Mouse (Mus musculus): ENCODE results near the gene Mindy3.

The Mindy3 gene

DNA sequence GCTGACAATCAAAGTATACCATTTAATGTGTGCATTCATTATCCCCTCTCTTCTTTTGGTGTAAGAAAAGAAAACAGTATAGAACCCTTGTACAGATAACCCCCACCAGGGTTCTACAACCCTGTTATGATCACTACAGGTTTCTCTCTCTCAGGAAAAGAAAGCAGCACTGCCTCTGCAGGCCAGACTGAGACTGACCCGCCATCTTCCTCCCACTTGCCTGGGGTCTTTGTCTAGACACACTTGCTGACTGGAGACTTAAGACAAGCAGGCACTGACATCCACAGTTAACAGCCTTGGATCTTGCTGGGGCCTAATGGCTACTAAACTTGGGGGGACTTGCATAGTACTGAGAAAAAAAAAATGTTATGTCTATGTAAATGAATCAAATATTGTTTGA is 42.2 kb downstream of the Mindy3 start:
- in situ Hi-C loops (cut with MboI; ENCODE audit: unreplicated experiment in 2 of 2): loop anchor here (10.0 to 25.0 kb wide), 3 partner anchors 222 to 1040 kb away; no protein-coding TSS in a partner anchor

DNA sequence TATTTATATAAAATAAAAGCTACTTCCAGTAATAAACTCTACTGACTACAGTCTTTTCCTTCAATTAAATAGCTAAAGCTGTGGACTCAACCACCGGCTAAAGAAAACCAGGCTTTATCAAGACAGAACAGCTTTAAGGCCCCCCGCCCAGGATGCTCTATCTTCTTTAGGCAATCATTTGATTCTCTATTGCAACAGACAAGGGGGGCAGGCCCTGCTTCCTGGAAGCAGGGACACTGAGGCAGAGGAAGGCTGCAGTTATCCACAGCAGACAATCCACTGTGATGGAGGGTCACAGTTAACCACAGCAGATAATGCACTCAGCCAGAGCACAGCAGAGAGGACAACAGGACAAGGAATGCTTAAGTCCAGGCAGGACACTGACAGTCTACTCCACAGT is 46.4 kb downstream of the Mindy3 start:
- in situ Hi-C loops (cut with MboI; ENCODE audit: unreplicated experiment in 2 of 2): loop anchor here in 1 of 2 experiments (10.0 kb wide), 1 partner anchor 218 kb away; no protein-coding TSS in a partner anchor

DNA sequence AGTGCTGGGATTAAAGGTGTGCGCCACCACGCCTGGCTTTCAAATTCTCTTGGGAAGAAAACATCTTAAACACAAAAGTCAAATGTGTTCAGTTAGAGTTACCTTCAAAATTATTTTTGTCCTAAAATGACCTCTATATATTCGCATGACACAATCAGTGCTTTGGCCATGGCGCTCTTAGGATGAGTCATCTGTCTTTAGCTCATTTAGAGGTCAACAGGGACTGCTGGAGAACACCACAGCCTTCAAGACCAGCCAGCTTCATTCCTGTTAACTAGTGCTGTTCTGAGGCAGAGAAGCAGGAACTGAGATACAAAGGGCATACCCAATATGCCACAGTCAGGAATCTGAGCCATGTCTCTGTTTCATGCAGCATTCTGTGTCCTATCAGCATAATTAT is 47.9 kb downstream of the Mindy3 start:
- in situ Hi-C loops (cut with MboI; ENCODE audit: unreplicated experiment in 2 of 2): loop anchor here in 1 of 2 experiments (10.0 kb wide), 1 partner anchor 217 kb away; no protein-coding TSS in a partner anchor

DNA sequence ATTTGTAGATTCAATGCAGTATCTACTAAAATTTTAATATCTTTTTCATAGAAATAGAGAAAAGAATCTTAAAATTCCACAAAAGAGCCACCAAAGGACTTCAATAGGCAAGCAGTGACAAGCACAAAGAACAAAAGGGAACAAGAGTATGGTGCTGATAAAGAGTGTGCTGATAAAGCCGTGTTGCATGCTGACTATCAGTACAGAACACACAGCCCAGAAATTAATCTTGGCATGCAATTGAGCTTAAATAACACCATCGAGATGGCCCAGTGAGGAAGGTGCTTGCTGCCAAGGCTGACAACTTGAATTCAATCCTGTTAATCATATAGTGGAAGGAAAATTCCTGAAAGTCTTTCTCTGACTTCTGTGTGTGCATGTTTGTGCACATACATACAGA is 50.8 kb downstream of the Mindy3 start:
- in situ Hi-C loops (cut with MboI; ENCODE audit: unreplicated experiment in 2 of 2): no loop called here

DNA sequence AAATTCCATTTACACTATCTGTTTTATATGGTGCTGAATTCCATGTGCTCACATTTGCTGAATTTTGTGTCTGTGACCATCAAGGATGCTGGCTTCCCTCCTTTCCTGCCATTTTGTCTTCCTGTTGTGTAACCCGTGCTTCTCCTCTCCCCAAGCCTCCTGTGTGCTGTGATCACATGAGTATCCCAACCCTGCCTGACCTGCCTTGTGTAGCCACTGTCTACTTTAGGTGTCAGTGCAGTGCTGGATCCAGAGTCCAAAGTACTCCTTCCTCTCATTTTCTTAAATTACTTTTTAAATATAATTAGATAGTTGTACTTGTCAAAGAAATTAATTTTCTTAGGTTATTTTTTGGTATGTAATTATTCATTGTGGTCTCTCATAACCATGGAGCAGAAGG is 51.3 kb downstream of the Mindy3 start:
- in situ Hi-C loops (cut with MboI; ENCODE audit: unreplicated experiment in 2 of 2): no loop called here

DNA sequence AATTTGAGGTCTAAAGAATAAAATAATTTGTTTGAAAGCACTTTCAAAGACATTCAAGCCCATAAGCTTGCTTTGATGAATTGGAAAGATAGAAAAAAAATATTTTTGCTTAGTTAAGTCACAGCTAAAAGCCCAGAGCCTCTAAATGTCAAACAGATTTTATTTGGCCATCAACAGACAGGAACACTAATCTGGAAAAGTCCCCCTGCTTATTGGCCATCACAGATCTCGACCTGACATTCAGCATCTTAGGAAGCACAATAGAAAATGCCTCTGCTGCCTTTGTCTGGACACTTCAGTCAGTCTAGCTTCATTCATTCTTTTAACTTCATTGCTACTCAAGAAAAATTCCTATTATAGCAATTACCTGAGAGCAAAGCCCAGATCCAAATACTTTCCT is 58.0 kb downstream of the Mindy3 start:
- in situ Hi-C loops (cut with MboI; ENCODE audit: unreplicated experiment in 2 of 2): no loop called here

DNA sequence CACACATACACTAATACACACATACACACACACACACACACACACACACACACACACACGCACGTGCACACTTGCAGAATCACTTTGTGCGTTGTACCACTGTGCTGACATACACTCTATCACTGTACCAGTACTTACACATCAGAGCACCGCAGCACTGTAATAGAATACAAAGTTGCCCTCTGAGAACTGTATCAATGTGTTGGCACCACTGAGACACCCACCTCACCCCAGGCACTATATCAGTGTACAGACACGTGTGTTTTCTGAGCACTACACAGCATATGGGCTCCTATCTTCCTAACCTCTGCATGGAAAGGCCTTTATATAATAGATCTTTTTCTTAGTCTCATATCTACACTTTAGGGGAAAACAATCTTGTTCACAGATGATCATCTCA is 64.4 kb downstream of the Mindy3 start:
- in situ Hi-C loops (cut with MboI; ENCODE audit: unreplicated experiment in 2 of 2): no loop called here

DNA sequence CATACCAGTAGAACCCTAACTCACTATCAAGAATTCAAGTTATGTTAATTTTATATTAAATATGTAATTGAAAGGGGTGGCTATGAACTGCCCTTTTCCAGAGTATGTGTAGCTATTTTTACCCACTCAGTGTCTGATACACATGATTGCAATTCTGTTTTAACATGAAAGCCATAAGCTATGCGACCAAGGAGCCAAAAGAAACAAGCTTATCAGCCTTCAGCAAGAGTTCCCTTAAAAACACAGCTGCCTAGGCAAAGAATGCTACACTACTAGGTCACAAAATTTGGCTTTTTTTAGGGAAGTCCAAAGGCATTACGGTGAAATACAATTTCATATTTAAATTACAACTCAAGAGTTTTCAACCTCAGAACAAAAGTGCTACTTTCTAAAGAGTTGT is 70.4 kb downstream of the Mindy3 start:
- in situ Hi-C loops (cut with MboI; ENCODE audit: unreplicated experiment in 2 of 2): no loop called here

DNA sequence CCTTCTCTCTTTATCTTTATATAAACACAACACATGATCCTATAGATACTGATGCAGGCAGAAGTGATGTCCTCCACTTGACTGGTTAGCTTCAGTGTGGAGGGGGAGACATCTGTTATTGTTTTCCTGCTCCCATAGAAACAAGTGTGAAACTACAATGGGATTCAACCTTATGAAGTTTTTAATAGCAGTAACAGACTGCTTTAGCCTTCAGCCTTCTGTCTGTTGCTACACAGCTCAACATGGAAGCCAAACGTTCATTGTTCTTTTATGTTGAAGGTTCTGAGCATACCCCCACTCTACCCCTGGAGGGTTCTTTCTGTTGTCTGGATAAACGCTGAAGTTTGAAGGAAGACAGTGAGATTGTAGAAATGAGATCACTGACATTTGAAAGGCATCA is 87.3 kb downstream of the Mindy3 start:
- in situ Hi-C loops (cut with MboI; ENCODE audit: unreplicated experiment in 2 of 2): no loop called here

DNA sequence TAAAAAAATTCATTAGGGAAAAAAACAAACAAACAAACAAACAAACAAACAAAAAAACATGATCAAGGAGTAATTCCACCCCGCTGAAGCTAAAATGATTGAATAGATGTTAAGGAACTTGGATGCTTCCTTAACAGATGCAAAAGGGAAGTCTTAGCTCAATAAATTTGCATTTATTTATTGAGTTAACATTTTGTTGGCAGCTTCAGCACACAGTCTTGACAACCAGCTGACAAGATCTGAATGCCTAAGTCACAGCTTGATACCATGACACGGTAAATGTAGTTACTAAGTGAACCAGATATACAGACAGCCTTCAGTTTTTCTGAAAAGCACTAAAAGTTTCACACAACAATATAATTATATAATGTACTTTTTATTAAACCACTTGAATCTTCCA is 89.7 kb downstream of the Mindy3 start:
- in situ Hi-C loops (cut with MboI; ENCODE audit: unreplicated experiment in 2 of 2): no loop called here

DNA sequence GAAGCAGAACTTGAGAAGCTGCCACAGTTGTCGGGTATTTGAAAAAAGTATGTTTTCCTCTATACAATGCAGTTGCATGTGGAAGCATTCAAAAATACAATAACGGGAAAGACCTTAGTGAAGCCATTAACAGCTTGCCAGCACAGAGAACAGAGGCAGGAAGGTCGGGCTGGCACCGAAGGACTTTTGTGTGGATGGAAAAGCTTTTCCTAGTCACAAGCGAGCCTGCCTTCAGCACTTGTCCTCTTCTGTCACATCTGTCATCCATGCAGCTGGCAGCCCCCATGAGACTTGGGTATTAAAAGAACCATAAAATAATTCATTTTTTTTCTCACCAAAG is 90.2 kb downstream of the Mindy3 start:
- in situ Hi-C loops (cut with MboI; ENCODE audit: unreplicated experiment in 2 of 2): no loop called here

DNA sequence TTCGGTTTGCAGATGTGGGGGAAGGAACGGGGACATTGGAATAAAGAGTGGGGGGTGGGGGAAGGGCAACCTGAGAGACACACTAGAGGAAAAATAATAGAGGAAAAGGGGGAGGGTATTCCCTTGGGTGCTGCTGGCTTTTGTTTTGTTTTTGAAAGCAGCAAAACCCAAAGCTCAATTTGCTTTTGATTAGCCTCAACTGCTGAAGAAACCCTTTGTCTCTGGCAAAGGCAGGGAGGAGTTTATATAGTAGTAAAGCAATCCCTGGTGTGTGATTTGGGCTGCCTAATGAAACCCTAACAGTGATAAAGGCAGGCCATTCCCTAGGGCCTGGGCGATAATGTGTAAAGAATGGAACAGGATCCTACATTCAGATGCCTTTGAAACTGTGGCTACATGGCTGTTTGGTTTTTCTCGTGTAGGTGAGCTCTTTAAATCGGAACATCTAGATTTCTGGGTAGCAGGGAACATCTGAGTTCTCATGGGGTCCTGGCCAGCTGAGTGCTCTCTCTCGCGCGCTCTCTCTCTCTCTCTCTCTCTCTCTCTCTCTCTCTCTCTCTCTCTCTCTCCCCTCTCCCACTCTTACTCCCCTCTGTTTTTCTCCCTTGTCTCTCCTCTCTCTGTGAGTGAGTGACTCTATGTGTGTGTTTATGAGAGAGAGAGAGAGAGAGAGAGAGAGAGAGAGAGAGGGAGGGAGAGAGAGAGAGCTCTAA is 90.8 kb downstream of the Mindy3 start:
- in situ Hi-C loops (cut with MboI; ENCODE audit: unreplicated experiment in 2 of 2): no loop called here

DNA sequence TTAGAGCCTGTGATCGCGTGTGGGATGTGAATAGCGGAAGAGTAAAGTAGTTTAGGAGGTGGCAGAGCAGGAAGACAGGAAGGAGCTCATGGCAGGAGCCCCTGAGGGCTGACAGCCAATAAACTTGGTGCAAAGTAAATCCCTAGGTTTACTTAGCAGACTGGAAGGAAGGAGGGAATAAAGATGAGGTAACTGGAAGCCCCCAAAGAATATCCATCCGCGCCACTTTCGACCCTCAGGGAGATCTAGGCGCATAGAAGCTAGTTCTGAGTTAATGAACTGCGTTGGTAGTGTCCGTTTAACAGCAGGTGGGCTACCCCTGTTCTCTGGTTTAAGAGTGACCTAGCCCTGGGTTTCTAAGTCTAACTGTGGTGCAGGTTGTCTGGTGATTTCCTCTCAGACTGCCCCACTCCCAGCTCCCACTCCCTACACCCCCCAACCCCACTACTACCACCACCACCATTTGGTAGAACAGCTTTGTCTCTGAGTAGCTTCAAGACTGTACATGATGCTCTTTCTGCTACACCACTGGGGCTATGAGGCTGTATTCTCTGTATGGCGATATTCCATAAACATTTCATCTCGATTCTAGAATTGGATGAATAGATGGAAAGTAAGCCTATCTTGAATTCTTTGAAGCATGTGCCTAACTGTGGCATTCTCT is 91.4 kb downstream of the Mindy3 start:
- in situ Hi-C loops (cut with MboI; ENCODE audit: unreplicated experiment in 2 of 2): no loop called here

DNA sequence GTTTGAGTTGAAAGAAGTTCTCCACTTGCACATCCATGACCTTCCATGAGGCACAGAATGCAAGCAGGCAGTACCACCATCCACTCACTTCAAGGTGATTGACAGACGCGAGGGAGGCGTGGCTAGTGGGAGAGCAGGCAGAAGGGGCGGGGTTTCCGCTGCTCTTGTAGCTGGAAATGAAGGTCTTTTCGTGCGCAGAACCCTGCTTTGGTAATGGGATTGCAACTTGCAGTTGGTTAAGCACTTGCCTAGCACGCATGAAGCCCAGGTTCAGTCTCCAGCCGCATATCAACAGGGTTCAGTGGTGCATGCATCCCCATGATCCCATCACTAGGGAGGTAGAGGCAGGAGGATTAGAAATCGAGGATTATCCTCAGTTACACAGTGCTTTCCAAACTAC is 92.1 kb downstream of the Mindy3 start:
- in situ Hi-C loops (cut with MboI; ENCODE audit: unreplicated experiment in 2 of 2): no loop called here

DNA sequence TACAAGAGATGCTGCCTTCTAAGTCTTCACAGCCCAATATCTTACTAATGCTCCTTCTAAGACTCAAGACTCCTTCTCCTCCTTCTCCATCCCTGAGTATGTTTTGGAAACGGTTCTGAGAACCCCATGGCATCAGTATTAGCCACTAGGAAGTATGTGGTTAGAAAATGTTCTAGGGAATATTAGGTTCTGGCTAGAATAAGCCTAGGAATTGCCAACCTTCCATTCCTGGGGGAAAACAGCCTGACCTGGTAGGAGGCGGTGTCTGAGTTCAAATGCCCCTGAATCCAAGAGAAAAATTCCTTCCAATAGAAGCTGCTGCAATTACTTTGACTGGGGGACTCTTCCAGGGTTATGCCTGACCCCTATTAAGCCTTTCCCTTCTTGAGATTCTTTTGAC is 93.4 kb downstream of the Mindy3 start:
- in situ Hi-C loops (cut with MboI; ENCODE audit: unreplicated experiment in 2 of 2): no loop called here

DNA sequence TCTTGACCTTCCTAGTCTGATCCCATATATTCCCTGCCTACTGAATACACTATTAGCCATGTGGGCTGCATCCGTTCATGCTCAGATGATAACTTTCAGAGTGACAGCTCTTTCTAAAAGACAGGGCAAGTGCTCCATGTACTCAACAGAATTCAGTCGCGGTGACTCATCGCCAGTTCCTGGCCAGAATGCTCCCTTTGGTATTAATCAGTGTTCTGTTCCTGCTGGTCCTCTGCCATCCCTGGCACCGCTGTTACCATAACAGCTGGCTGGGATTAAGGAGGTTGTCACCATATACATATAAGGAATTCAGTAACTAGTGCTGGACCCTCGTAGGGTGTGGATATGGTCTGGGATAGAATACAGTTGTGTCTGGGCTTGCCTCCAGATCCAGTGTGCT is 93.9 kb downstream of the Mindy3 start:
- in situ Hi-C loops (cut with MboI; ENCODE audit: unreplicated experiment in 2 of 2): no loop called here

DNA sequence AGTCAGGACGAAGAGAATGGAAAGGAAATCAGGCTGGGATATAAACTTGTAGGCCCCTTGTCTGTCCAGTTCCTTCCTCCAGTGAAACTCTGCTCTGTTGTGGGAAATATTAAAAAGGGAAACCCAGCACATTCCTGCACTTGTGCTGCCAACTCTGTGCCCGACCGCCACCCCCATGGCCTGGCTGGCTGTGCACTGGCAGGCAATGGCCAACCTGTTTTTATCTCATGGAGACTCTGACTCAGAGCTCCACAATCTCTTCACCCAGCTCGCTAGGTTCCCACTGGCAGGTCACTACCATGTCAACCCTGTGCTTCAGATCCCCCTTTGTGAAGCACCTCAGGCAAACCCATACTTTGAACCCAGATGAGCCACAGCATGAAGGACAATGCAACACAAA is 98.4 kb downstream of the Mindy3 start:
- in situ Hi-C loops (cut with MboI; ENCODE audit: unreplicated experiment in 2 of 2): loop anchor here (25.0 kb wide), 4 partner anchors 534 to 1234 kb away; partner anchors contain the start of genes Ankrd16 (in 1 of the 2), Fbh1 (in 1 of the 2) and Pfkfb3 (in 1 of the 2)

DNA sequence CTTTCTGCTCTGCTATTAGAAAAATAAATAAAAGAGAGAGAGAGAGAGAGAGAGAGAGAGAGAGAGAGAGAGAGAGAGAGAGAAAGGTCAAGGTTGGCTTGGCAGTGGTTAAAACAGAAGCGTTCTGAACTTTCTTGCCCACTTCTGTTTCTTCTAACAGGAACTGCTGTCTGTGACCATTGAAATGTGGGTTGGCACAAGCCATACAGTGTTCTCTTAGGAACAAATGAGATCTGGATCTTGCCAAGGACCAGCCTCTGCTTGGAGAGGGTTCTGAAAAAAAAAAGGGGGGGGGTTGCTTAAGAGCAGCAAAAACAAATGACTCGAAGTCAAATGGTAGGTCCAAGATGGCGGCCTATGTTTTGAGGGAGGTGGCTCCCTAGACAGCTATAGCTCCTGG is 100.6 kb downstream of the Mindy3 start:
- in situ Hi-C loops (cut with MboI; ENCODE audit: unreplicated experiment in 2 of 2): loop anchor here (25.0 kb wide), 4 partner anchors 531 to 1231 kb away; partner anchors contain the start of genes Ankrd16 (in 1 of the 2), Fbh1 (in 1 of the 2) and Pfkfb3 (in 1 of the 2)

DNA sequence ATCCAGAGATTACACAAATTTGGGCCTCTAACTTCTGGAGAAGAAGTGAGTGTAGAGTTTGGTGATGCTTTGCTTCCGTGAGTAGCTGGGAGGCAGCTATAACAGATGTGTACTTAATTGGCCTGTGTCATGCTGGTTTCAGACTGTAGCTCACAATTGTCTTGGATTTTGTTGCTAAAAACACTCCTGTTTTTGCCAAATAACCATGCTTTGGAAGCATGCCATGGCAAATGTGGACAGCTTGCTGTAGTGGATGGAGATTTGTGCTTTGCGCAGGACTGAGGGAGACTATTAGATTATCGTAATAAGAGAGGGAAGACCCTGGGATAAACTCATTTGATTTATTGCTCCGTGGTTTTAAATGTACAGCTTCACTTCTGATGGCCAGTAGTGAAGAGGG is 101.2 kb downstream of the Mindy3 start:
- in situ Hi-C loops (cut with MboI; ENCODE audit: unreplicated experiment in 2 of 2): loop anchor here (25.0 kb wide), 4 partner anchors 531 to 1231 kb away; partner anchors contain the start of genes Ankrd16 (in 1 of the 2), Fbh1 (in 1 of the 2) and Pfkfb3 (in 1 of the 2)

DNA sequence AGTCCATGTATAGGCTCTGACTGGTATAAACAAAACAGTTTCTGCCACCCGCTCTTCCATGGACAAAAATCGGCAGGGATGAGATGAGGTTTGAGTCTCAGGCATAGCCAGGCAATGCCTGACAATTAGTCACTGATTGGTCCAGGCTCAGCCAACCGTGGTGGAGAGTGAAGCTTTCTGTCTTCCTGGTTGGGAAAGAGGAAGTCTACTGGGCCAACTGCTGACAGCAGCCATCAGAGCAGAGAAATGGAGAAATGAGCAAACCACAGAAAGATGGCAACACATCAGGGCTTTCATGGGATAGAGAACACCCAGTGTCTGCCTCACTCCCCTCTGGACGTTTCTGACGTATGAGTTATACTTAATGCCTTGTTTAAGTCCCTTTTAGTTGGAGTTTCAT is 101.9 kb downstream of the Mindy3 start:
- in situ Hi-C loops (cut with MboI; ENCODE audit: unreplicated experiment in 2 of 2): loop anchor here (25.0 kb wide), 4 partner anchors 530 to 1230 kb away; partner anchors contain the start of genes Ankrd16 (in 1 of the 2), Fbh1 (in 1 of the 2) and Pfkfb3 (in 1 of the 2)

DNA sequence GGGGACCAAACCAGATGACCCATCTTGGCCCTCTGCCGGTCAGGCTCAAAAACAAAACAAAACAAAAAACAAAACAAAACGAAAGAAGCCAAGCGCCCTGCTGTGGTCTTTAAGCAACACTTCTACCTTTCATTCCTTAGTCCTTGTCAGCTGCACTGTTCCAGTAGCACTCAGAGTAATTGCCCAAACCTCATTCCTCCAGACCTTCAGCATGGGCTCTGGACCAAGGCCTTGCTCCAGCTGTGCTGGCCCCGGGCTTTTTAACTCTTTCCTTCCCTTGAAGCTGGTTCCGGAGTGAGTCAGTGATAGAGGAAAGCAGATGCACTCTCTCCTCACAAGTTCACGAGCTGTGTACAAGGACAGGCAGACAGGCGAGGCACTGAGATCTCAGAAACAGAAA is 102.9 kb downstream of the Mindy3 start:
- in situ Hi-C loops (cut with MboI; ENCODE audit: unreplicated experiment in 2 of 2): loop anchor here (25.0 kb wide), 4 partner anchors 529 to 1229 kb away; partner anchors contain the start of genes Ankrd16 (in 1 of the 2), Fbh1 (in 1 of the 2) and Pfkfb3 (in 1 of the 2)

All from v-Abl transformed pro-B cells (cell line).